Mouse (Mus musculus) small intestine, adult 2 months (tissue): ENCODE measurements around the gene Rrh.

Experiments
- CTCF ChIP-seq: fragments of 200-500 bp; IDR thresholded peaks from 2 replicates; pipeline ENCODE4 v1.5.1; 2012; ENCODE audit warnings: low read depth, mild to moderate bottlenecking, control low read depth, inconsistent platforms, low read length, moderate library complexity, mixed read lengths; ENCODE audit not compliant: insufficient replicate concordance, insufficient read length; ENCODE audit errors: extremely low read depth
- POLR2A ChIP-seq: fragments of 200-500 bp; IDR thresholded peaks from 2 replicates; pipeline ENCODE4 v1.6.1; 2012; ENCODE audit warnings: low read depth, mild to moderate bottlenecking, control low read depth, inconsistent platforms, low read length, moderate library complexity

DNA sequence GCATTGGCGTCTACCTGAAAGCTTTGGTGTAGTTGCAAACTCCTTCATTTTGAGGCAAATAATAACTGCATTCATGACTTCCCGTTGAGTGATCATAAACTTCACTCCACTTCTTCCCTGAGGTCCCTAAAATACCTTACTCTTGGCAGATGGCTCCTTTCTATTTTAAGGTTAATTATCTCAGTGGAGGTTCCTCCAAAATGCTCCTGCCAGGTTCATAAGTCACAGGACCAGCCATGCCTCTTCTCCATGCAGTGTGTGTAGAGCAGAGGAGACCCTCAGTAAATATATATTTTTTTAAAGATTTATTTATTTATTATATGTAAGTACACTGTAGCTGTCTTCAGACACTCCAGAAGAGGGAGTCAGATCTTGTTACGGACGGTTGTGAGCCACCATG is 56.3 kb downstream of the Rrh start:
- TF ChIP-seq POLR2A (no peak), CTCF (no peak)
